In genomic region chr9:23068101-23068791, GRCm38 (mm10) we compare ENCODE assay signal across 21 mouse cellular contexts.
A peak's percentile ranks its signal among the peaks of the same experiment; 100 is the strongest.
DNase-seq lines count a peak whose midpoint lies in the region; ATAC-seq lines count a peak whose summit lies in the region.
"Had no signal": no experiment of that assay in that cellular context is flagged by ENCODE, and none has a peak within 500 bp of the region (broad histone marks: within the 10 kb centered on the region; RNA-seq: fewer than 3 reads in every experiment).

No protein-coding gene starts in this region.

- no peak for DNase-seq in hindbrain, embryonic 11.5 days (ENCODE audit: low spot score)
- DNase-seq in midbrain, embryonic 14.5 days, result no peak
- peak; percentile 20 for DNase-seq in MN1 (ENCODE audit: low spot score)
- no peak for DNase-seq in ovary, adult 18-20 months (ENCODE audit: low spot score)
- DNase-seq: adrenal gland, adult 8-10 months; adrenal gland, postnatal 36 days; cerebellum, adult 2 months; embryo, embryonic 11 days; gastrocnemius, postnatal 10 days; heart, adult 18-20 months; heart, postnatal 10 days; heart, postnatal 4 days had no signal

- H3K9ac ChIP-seq in hindbrain, embryonic 16.5 days (ENCODE audit: low read depth, low read length), result no peak overlapping the region
- no peak overlapping the region for H3K9ac ChIP-seq in hindbrain, embryonic 11.5 days (ENCODE audit: low read depth, low read length)
- H3K9ac ChIP-seq in midbrain, embryonic 13.5 days (replicated peaks), result no peak overlapping the region
- H3K9ac ChIP-seq in midbrain, embryonic 14.5 days (replicated peaks; ENCODE audit: low read length), result no peak overlapping the region
- no peak overlapping the region for H3K9ac ChIP-seq in neural tube, embryonic 14.5 days (replicated peaks; ENCODE audit: low read depth, low read length)
- H3K9ac ChIP-seq: embryonic facial prominence, embryonic 15.5 days had no signal

- no peaks in the 10 kb centered on the region; the same call in 1 of the 2 replicates for H3K4me1 ChIP-seq in hindbrain, embryonic 16.5 days (ENCODE audit: control insufficient read depth, insufficient read depth, low read depth, low read length)
- H3K4me1 ChIP-seq in hindbrain, embryonic 11.5 days (replicated peaks; ENCODE audit: control insufficient read depth, insufficient read depth, low read length), result no peaks in the 10 kb centered on the region
- H3K4me1 ChIP-seq in midbrain, embryonic 13.5 days (replicated peaks), result 0 out of 2 replicates have a peak, but pooled peaks cover 4% of the 10 kb centered on the region
- peaks cover 5% of the 10 kb centered on the region; the same call in 1 of the 2 replicates for H3K4me1 ChIP-seq in midbrain, embryonic 14.5 days (ENCODE audit: control insufficient read depth, insufficient read depth, low read length)
- no peaks in the 10 kb centered on the region for H3K4me1 ChIP-seq in neural tube, embryonic 14.5 days (ENCODE audit: control insufficient read depth, insufficient read depth, low read length)
- H3K4me1 ChIP-seq: embryonic facial prominence, embryonic 15.5 days had no signal

- no peak overlapping the region for H3K4me3 ChIP-seq in hindbrain, embryonic 16.5 days (ENCODE audit: low read length)
- no peak overlapping the region for H3K4me3 ChIP-seq in hindbrain, embryonic 11.5 days (ENCODE audit: low read depth, low read length)
- H3K4me3 ChIP-seq in midbrain, embryonic 13.5 days (replicated peaks), result no peak overlapping the region
- H3K4me3 ChIP-seq in midbrain, embryonic 14.5 days (replicated peaks; ENCODE audit: low read depth, low read length), result no peak overlapping the region
- no peak overlapping the region for H3K4me3 ChIP-seq in neural tube, embryonic 14.5 days (ENCODE audit: low read depth, low read length)
- H3K4me3 ChIP-seq: embryonic facial prominence, embryonic 15.5 days; erythroblast, embryonic 14.5 days; forebrain, embryonic 10.5 days; heart, embryonic 10.5 days had no signal

- WGBS in hindbrain, embryonic 16.5 days, result 48% methylated on average over 6 of the region's 6 CpGs
- WGBS in hindbrain, embryonic 11.5 days, result 56% methylated on average over 6 of the region's 6 CpGs
- 56% methylated on average over 6 of the region's 6 CpGs for WGBS in midbrain, embryonic 13.5 days
- 53% methylated on average over 6 of the region's 6 CpGs for WGBS in midbrain, embryonic 14.5 days
- 36% methylated on average over 6 of the region's 6 CpGs for WGBS in neural tube, embryonic 14.5 days

- H3K36me3 ChIP-seq in hindbrain, embryonic 16.5 days (ENCODE audit: control insufficient read depth, insufficient read depth, low read length), result no peaks in the 10 kb centered on the region
- no peaks in the 10 kb centered on the region for H3K36me3 ChIP-seq in hindbrain, embryonic 11.5 days (ENCODE audit: control insufficient read depth, insufficient read depth, low read length)
- no peaks in the 10 kb centered on the region for H3K36me3 ChIP-seq in midbrain, embryonic 13.5 days
- H3K36me3 ChIP-seq in midbrain, embryonic 14.5 days (ENCODE audit: control insufficient read depth, insufficient read depth, low read length), result no peaks in the 10 kb centered on the region
- H3K36me3 ChIP-seq in neural tube, embryonic 14.5 days (ENCODE audit: control insufficient read depth, insufficient read depth, low read length), result no peaks in the 10 kb centered on the region
- H3K36me3 ChIP-seq: embryonic facial prominence, embryonic 15.5 days; forebrain, embryonic 10.5 days; heart, embryonic 10.5 days had no signal

- no peak overlapping the region for H3K4me2 ChIP-seq in hindbrain, embryonic 16.5 days (ENCODE audit: low read length)
- no peak overlapping the region for H3K4me2 ChIP-seq in hindbrain, embryonic 11.5 days (replicated peaks; ENCODE audit: low read depth, low read length)
- no peak overlapping the region for H3K4me2 ChIP-seq in midbrain, embryonic 13.5 days (replicated peaks)
- no peak overlapping the region for H3K4me2 ChIP-seq in midbrain, embryonic 14.5 days (ENCODE audit: low read length)
- no peak overlapping the region for H3K4me2 ChIP-seq in neural tube, embryonic 14.5 days (ENCODE audit: low read depth, low read length)
- H3K4me2 ChIP-seq: embryonic facial prominence, embryonic 15.5 days had no signal

- ATAC-seq in hindbrain, embryonic 16.5 days, result peak; percentile 32; the same call in 1 of the 2 replicates
- ATAC-seq in hindbrain, embryonic 11.5 days (ENCODE audit: low FRiP score), result no peak
- ATAC-seq in midbrain, embryonic 13.5 days, result peak; percentile 58; the same call in 1 of the 2 replicates
- no peak for ATAC-seq in midbrain, embryonic 14.5 days (ENCODE audit: low FRiP score, low TSS enrichment)
- peak; percentile 59; the same call in 1 of the 2 replicates for ATAC-seq in neural tube, embryonic 14.5 days (ENCODE audit: low read depth)
- ATAC-seq: forebrain, embryonic 14.5 days; inflammation-experienced regulatory T-cells, adult 6 months had no signal

- no peak overlapping the region for H3K27ac ChIP-seq in hindbrain, embryonic 16.5 days (ENCODE audit: low read depth, low read length)
- H3K27ac ChIP-seq in hindbrain, embryonic 11.5 days (ENCODE audit: low read depth, low read length), result no peak overlapping the region
- no peak overlapping the region for H3K27ac ChIP-seq in midbrain, embryonic 13.5 days
- no peak overlapping the region for H3K27ac ChIP-seq in midbrain, embryonic 14.5 days (replicated peaks; ENCODE audit: low read depth, low read length)
- H3K27ac ChIP-seq in neural tube, embryonic 14.5 days (ENCODE audit: low read depth, low read length), result 0 out of 2 replicates have a peak overlapping the region, but pooled peaks have one; percentile 4
- H3K27ac ChIP-seq: embryonic facial prominence, embryonic 15.5 days; forebrain, embryonic 10.5 days; heart, embryonic 10.5 days had no signal

- no peaks in the 10 kb centered on the region for H3K9me3 ChIP-seq in hindbrain, embryonic 16.5 days (ENCODE audit: control insufficient read depth, low read length)
- H3K9me3 ChIP-seq in hindbrain, embryonic 11.5 days (ENCODE audit: control insufficient read depth, low read length), result no peaks in the 10 kb centered on the region
- H3K9me3 ChIP-seq in midbrain, embryonic 13.5 days, result no peaks in the 10 kb centered on the region; the same call in 1 of the 2 replicates
- no peaks in the 10 kb centered on the region; the same call in 1 of the 2 replicates for H3K9me3 ChIP-seq in midbrain, embryonic 14.5 days (ENCODE audit: control insufficient read depth, low read length)
- no peaks in the 10 kb centered on the region for H3K9me3 ChIP-seq in neural tube, embryonic 14.5 days (ENCODE audit: control insufficient read depth, low read length)
- H3K9me3 ChIP-seq: embryonic facial prominence, embryonic 15.5 days; forebrain, embryonic 10.5 days; heart, embryonic 10.5 days had no signal

- H3K27me3 ChIP-seq in hindbrain, embryonic 16.5 days (replicated peaks; ENCODE audit: control insufficient read depth, insufficient read depth, low read length), result no peaks in the 10 kb centered on the region
- H3K27me3 ChIP-seq in hindbrain, embryonic 11.5 days (ENCODE audit: control insufficient read depth, insufficient read depth, low read length), result no peaks in the 10 kb centered on the region
- peaks cover 27% of the 10 kb centered on the region for H3K27me3 ChIP-seq in midbrain, embryonic 13.5 days
- no peaks in the 10 kb centered on the region for H3K27me3 ChIP-seq in midbrain, embryonic 14.5 days (ENCODE audit: control insufficient read depth, insufficient read depth, low read length)
- H3K27me3 ChIP-seq in neural tube, embryonic 14.5 days (ENCODE audit: control insufficient read depth, insufficient read depth, low read length), result no peaks in the 10 kb centered on the region

Comparison
In these comparisons a context has a peak if more than half of its experiments do, and no peak if none do; other contexts are left out.
1. ATAC-seq: peak in hindbrain, embryonic 16.5 days (single experiment), midbrain, embryonic 13.5 days (single experiment) and neural tube, embryonic 14.5 days (single experiment); none in hindbrain, embryonic 11.5 days (single experiment) and midbrain, embryonic 14.5 days (single experiment).